Mouse (Mus musculus): ENCODE results near the gene Cemip2. TPM values are rescaled to one million over a fixed set of nuclear protein-coding genes. Genes with fewer than 3 reads are reported as not detected.

Gene Cemip2
- polyA plus RNA-seq, 1 experiment from 2014 or later: 57.1 TPM

DNA sequence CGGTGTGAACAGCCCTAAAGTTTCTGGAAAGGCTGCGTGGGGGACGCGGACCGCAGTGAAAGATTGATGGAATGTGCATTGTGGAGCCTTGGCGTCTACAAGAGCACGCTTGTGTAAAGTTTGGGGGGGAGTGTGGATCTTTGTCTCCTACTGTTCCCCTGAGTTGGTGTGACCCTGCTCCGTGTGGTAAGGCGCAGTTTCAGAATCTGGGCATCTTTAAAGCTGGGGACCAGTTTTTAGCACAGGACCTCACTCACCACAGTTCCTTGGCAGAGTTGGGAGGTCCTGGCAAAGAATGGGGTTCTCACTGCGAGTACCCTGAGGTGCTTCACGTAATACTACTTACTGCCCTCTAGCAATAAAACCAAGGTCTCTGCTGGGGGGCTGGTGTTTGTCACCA lies 964 bp downstream of the Cemip2 start:
- Histone ChIP-seq H3K4me1 (ENCODE audit: control insufficient read depth in 2 of 2, insufficient read depth in 2 of 2, low read length in 2 of 2) (peaks cover 25 to 60% of the 10 kb centered on the region in 2 experiments), H3K9ac (ENCODE audit: low read length) (peak overlapping the region; percentile 90), H3K4me2 (ENCODE audit: low read length) (peak overlapping the region; percentile 77), H3K4me3 (ENCODE audit: control insufficient read depth in 1 of 2, insufficient read depth in 1 of 2, low read depth in 1 of 2, low read length in 2 of 2) (peak overlapping the region; percentile 86 to 88), H3K27me3 (ENCODE audit: control insufficient read depth, insufficient read depth, low read length) (no peaks in the 10 kb centered on the region), H3K27ac (replicated peaks in 1 of 2; ENCODE audit: control insufficient read depth in 1 of 2, insufficient read depth in 1 of 2, low read depth in 2 of 2, low read length in 2 of 2) (peak overlapping the region; percentile 89 to 92), H3K9me3 (ENCODE audit: control insufficient read depth, low read length) (no peaks in the 10 kb centered on the region), H3K36me3 (ENCODE audit: control insufficient read depth, insufficient read depth, low read length) (peaks cover 4% of the 10 kb centered on the region; the same call in 1 of the 2 replicates)
- no peak for ATAC-seq (ENCODE audit: insufficient number of reproducible peaks, insufficient read depth, low FRiP score, low read depth)
- WGBS: under 1% methylated on average over 11 of the region's 11 CpGs

GRCm38 (mm10) chr19:21780663-21781062 lies 2.5 kb downstream of the Cemip2 start:
- Histone ChIP-seq H3K4me1 (ENCODE audit: control insufficient read depth in 2 of 2, insufficient read depth in 2 of 2, low read length in 2 of 2) (peaks cover 27 to 66% of the 10 kb centered on the region in 2 experiments), H3K27ac (replicated peaks in 1 of 2; ENCODE audit: control insufficient read depth in 1 of 2, insufficient read depth in 1 of 2, low read depth in 2 of 2, low read length in 2 of 2) (peak overlapping the region in 1 of 2 experiments; percentile 92; a peak in 2 of 4 replicates)
- ATAC-seq (ENCODE audit: insufficient number of reproducible peaks, insufficient read depth, low FRiP score, low read depth): no peak

GRCm38 (mm10) chr19:21781066-21781786 lies 3.1 kb downstream of the Cemip2 start:
- ATAC-seq (ENCODE audit: insufficient number of reproducible peaks, insufficient read depth, low FRiP score, low read depth): no peak
- no peaks in the 10 kb centered on the region for H3K9me3 ChIP-seq (ENCODE audit: control insufficient read depth, low read length)
- peak overlapping the region in 1 of 2 experiments; percentile 92; a peak in 3 of 4 replicates for H3K27ac ChIP-seq (replicated peaks in 1 of 2; ENCODE audit: control insufficient read depth in 1 of 2, insufficient read depth in 1 of 2, low read depth in 2 of 2, low read length in 2 of 2)
- H3K27me3 ChIP-seq (ENCODE audit: control insufficient read depth, insufficient read depth, low read length): no peaks in the 10 kb centered on the region
- peak overlapping the region; percentile 29 to 86 for H3K4me3 ChIP-seq (ENCODE audit: control insufficient read depth in 1 of 2, insufficient read depth in 1 of 2, low read depth in 1 of 2, low read length in 2 of 2)
- H3K4me2 ChIP-seq (ENCODE audit: low read length): peak overlapping the region; percentile 77
- H3K9ac ChIP-seq (ENCODE audit: low read length): peak overlapping the region; percentile 90
- peaks cover 25 to 65% of the 10 kb centered on the region in 2 experiments for H3K4me1 ChIP-seq (ENCODE audit: control insufficient read depth in 2 of 2, insufficient read depth in 2 of 2, low read length in 2 of 2)
- peaks cover 4% of the 10 kb centered on the region; the same call in 1 of the 2 replicates for H3K36me3 ChIP-seq (ENCODE audit: control insufficient read depth, insufficient read depth, low read length)
- 48% methylated on average over 7 of the region's 7 CpGs for WGBS

More at GRCm38 (mm10) chr19:21780663-21781062, 2.5 kb downstream of the Cemip2 start:
- Histone ChIP-seq H3K4me2 (ENCODE audit: low read length) (peak overlapping the region; percentile 77), H3K9me3 (ENCODE audit: control insufficient read depth, low read length) (no peaks in the 10 kb centered on the region), H3K4me3 (ENCODE audit: control insufficient read depth in 1 of 2, insufficient read depth in 1 of 2, low read depth in 1 of 2, low read length in 2 of 2) (peak overlapping the region; percentile 29 to 86), H3K9ac (ENCODE audit: low read length) (peak overlapping the region; percentile 90), H3K36me3 (ENCODE audit: control insufficient read depth, insufficient read depth, low read length) (peaks cover 4% of the 10 kb centered on the region; the same call in 1 of the 2 replicates), H3K27me3 (ENCODE audit: control insufficient read depth, insufficient read depth, low read length) (no peaks in the 10 kb centered on the region)
- WGBS: 37% methylated on average over 8 of the region's 8 CpGs

- Histone ChIP-seq H3K27me3 (ENCODE audit: control insufficient read depth, insufficient read depth, low read length) (no peaks in the 10 kb centered on the region), H3K27ac (replicated peaks in 1 of 2; ENCODE audit: control insufficient read depth in 1 of 2, insufficient read depth in 1 of 2, low read depth in 2 of 2, low read length in 2 of 2) (peak overlapping the region in 1 of 2 experiments; percentile 92; a peak in 2 of 4 replicates), H3K4me2 (ENCODE audit: low read length) (peak overlapping the region; percentile 77), H3K36me3 (ENCODE audit: control insufficient read depth, insufficient read depth, low read length) (peaks cover 5% of the 10 kb centered on the region), H3K9me3 (ENCODE audit: control insufficient read depth, low read length) (no peaks in the 10 kb centered on the region), H3K4me1 (ENCODE audit: control insufficient read depth in 2 of 2, insufficient read depth in 2 of 2, low read length in 2 of 2) (peaks cover 26 to 67% of the 10 kb centered on the region in 2 experiments), H3K9ac (ENCODE audit: low read length) (peak overlapping the region; percentile 90), H3K4me3 (ENCODE audit: control insufficient read depth in 1 of 2, insufficient read depth in 1 of 2, low read depth in 1 of 2, low read length in 2 of 2) (peak overlapping the region; percentile 10 to 86; a peak in 3 of 4 replicates)
- no peak for ATAC-seq (ENCODE audit: insufficient number of reproducible peaks, insufficient read depth, low FRiP score, low read depth)
- 59% methylated on average over 12 of the region's 12 CpGs for WGBS
Measured at GRCm38 (mm10) chr19:21781787-21782432, 3.8 kb downstream of the Cemip2 start.

DNA sequence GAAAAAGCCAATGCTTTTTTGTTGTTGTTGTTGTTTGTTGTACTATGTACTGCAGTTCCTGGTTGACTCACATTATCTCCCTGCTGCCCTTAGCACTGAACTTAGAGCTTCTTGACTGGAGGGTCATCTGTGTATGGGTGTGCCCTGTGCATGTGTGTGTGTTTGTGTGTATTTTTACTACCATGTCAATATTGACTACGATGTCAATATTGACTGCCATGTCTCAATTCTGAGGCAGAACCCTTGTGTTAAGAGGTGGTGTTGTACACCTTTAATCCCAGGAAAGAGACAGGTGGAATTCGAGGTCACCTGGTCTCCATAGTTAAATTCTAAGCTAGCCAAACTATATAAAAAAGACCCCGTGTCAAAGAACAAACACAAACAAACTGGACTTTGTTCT lies 5.6 kb downstream of the Cemip2 start:
- no peaks in the 10 kb centered on the region for H3K27me3 ChIP-seq (ENCODE audit: control insufficient read depth, insufficient read depth, low read length)
- H3K4me3 ChIP-seq (ENCODE audit: control insufficient read depth in 1 of 2, insufficient read depth in 1 of 2, low read depth in 1 of 2, low read length in 2 of 2): peak overlapping the region in 1 of 2 experiments; percentile 2; a peak in 1 of 4 replicates
- H3K4me2 ChIP-seq (ENCODE audit: low read length): peak overlapping the region; percentile 52
- peak overlapping the region; percentile 65 to 82; a peak in 3 of 4 replicates for H3K27ac ChIP-seq (replicated peaks in 1 of 2; ENCODE audit: control insufficient read depth in 1 of 2, insufficient read depth in 1 of 2, low read depth in 2 of 2, low read length in 2 of 2)
- peaks cover 7% of the 10 kb centered on the region for H3K36me3 ChIP-seq (ENCODE audit: control insufficient read depth, insufficient read depth, low read length)
- 79% methylated on average over 3 of the region's 3 CpGs for WGBS
- H3K4me1 ChIP-seq (ENCODE audit: control insufficient read depth in 2 of 2, insufficient read depth in 2 of 2, low read length in 2 of 2): peaks cover 19 to 59% of the 10 kb centered on the region in 2 experiments
- ATAC-seq (ENCODE audit: insufficient number of reproducible peaks, insufficient read depth, low FRiP score, low read depth): no peak
- no peaks in the 10 kb centered on the region for H3K9me3 ChIP-seq (ENCODE audit: control insufficient read depth, low read length)
- 0 out of 2 replicates have a peak overlapping the region, but pooled peaks have one; percentile 57 for H3K9ac ChIP-seq (ENCODE audit: low read length)

DNA sequence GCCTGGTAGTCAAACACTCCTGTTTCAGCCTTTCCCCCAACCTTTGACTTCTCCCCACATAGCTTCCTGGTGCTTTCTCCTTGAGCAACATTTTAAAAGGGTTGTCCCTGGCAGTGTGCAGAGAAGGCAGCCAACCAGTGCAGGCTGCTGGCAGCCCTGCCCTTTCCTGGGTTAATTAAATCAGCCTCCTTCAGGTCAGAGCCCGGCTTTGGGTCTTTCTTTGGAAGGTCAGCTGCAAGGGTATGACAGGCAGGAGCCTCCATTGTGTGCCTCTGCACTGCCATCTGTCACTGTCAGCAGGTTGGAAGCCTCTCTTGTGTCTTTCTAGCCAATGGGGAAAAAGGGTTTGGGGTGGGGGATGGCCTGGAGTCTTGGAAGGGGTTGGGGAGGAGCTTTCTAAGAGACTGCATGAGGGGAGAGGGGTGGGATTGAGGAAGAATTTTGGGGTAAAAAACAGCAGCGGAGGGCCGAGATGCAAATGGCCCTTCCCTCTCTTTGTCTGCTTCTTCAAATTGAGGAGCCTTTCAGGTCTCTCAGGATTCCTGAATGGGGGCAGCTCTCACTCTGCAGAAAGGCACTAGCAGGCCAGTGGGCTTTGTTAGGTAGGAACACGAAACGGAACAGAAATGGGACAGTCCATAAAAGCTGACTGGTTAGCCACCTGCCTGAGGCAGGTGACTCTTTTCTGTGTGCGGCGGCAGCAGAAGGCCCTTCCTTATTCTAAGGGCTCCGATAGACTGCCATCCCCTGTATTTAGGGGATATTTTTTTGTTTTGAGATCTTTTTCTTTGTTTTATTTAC lies 6.4 kb downstream of the Cemip2 start:
- H3K9ac ChIP-seq (ENCODE audit: low read length): peak overlapping the region; percentile 57
- WGBS: 41% methylated on average over 8 of the region's 8 CpGs

GRCm38 (mm10) chr19:21785132-21785528 lies 7.0 kb downstream of the Cemip2 start:
- peak overlapping the region; percentile 52 for H3K4me2 ChIP-seq (ENCODE audit: low read length)
- no peak for ATAC-seq (ENCODE audit: insufficient number of reproducible peaks, insufficient read depth, low FRiP score, low read depth)
- peak overlapping the region; percentile 57 for H3K9ac ChIP-seq (ENCODE audit: low read length)
- no peaks in the 10 kb centered on the region for H3K9me3 ChIP-seq (ENCODE audit: control insufficient read depth, low read length)
- H3K4me1 ChIP-seq (ENCODE audit: control insufficient read depth in 2 of 2, insufficient read depth in 2 of 2, low read length in 2 of 2): peaks cover 19 to 56% of the 10 kb centered on the region in 2 experiments
- H3K36me3 ChIP-seq (ENCODE audit: control insufficient read depth, insufficient read depth, low read length): peaks cover 5% of the 10 kb centered on the region
- peak overlapping the region; percentile 65 to 70; a peak in 3 of 4 replicates for H3K27ac ChIP-seq (replicated peaks in 1 of 2; ENCODE audit: control insufficient read depth in 1 of 2, insufficient read depth in 1 of 2, low read depth in 2 of 2, low read length in 2 of 2)
- 37% methylated on average over 3 of the region's 3 CpGs for WGBS
- H3K4me3 ChIP-seq (ENCODE audit: control insufficient read depth in 1 of 2, insufficient read depth in 1 of 2, low read depth in 1 of 2, low read length in 2 of 2): no peak overlapping the region
- H3K27me3 ChIP-seq (ENCODE audit: control insufficient read depth, insufficient read depth, low read length): no peaks in the 10 kb centered on the region

More for the DNA sequence above, 6.4 kb downstream of the Cemip2 start:
- Histone ChIP-seq H3K4me2 (ENCODE audit: low read length) (peak overlapping the region; percentile 52), H3K4me3 (ENCODE audit: control insufficient read depth in 1 of 2, insufficient read depth in 1 of 2, low read depth in 1 of 2, low read length in 2 of 2) (0 out of 4 replicates have a peak overlapping the region, but pooled peaks of 1 of the 2 experiments have one; percentile 1), H3K36me3 (ENCODE audit: control insufficient read depth, insufficient read depth, low read length) (peaks cover 7% of the 10 kb centered on the region), H3K4me1 (ENCODE audit: control insufficient read depth in 2 of 2, insufficient read depth in 2 of 2, low read length in 2 of 2) (peaks cover 19 to 62% of the 10 kb centered on the region in 2 experiments), H3K27me3 (ENCODE audit: control insufficient read depth, insufficient read depth, low read length) (no peaks in the 10 kb centered on the region), H3K9me3 (ENCODE audit: control insufficient read depth, low read length) (no peaks in the 10 kb centered on the region), H3K27ac (replicated peaks in 1 of 2; ENCODE audit: control insufficient read depth in 1 of 2, insufficient read depth in 1 of 2, low read depth in 2 of 2, low read length in 2 of 2) (peak overlapping the region; percentile 65 to 82)
- ATAC-seq (ENCODE audit: insufficient number of reproducible peaks, insufficient read depth, low FRiP score, low read depth): peak; percentile 18; the same call in 1 of the 2 replicates
